Mouse (Mus musculus) myocyte (in vitro differentiated cells): Measurements from ENCODE around the gene Pla2g5.

Source experiments
- MAX ChIP-seq: IDR thresholded peaks from one replicate; pipeline ENCODE4 v1.6.1; 2011; ENCODE audit warnings: low read depth, mild to moderate bottlenecking, control low read depth
- MYOG ChIP-seq, 3 experiments: IDR thresholded peaks; one replicate each; pipeline ENCODE4 v1.6.1; 2011; ENCODE audit warnings: control low read depth in 2 of 3, low read depth in 2 of 3, mild to moderate bottlenecking in 2 of 3; ENCODE audit not compliant: insufficient read length in 2 of 3, control insufficient read depth in 1 of 3, insufficient read depth in 1 of 3
- POLR2A ChIP-seq: IDR thresholded peaks from one replicate; pipeline ENCODE4 v1.6.1; 2011; ENCODE audit warnings: low read depth, mild to moderate bottlenecking, control low read depth, moderate library complexity; ENCODE audit not compliant: insufficient read length
- SRF ChIP-seq: IDR thresholded peaks from one replicate; pipeline ENCODE4 v1.6.1; 2011; ENCODE audit warnings: low read depth; ENCODE audit not compliant: control insufficient read depth, insufficient read length
- TCF12 ChIP-seq: IDR thresholded peaks from one replicate; pipeline ENCODE4 v1.6.1; 2011; ENCODE audit warnings: mild to moderate bottlenecking, control low read depth; ENCODE audit not compliant: poor library complexity, insufficient read depth, severe bottlenecking
- USF1 ChIP-seq: IDR thresholded peaks from one replicate; pipeline ENCODE4 v1.6.1; 2011; ENCODE audit warnings: low read depth, mild to moderate bottlenecking, control low read depth, moderate library complexity

GRCm38 (mm10) chr4:138824660-138825059, 38.6 kb downstream of the Pla2g5 start:
- no peak for TF ChIP-seq MYOG (IDR thresholded peaks at IDR 0.05; ENCODE audit: control insufficient read depth in 1 of 3, insufficient read depth in 1 of 3, insufficient read length in 2 of 3, low read depth in 2 of 3)
- no peak for TF ChIP-seq POLR2A
- TF ChIP-seq USF1: no peak
- TF ChIP-seq MAX: no peak
- no peak for TF ChIP-seq TCF12
- TF ChIP-seq SRF: no peak
